Mouse (Mus musculus) stomach, embryonic 16.5 days (tissue): Measurements from ENCODE around the gene Syt2. TPM values are rescaled to one million over a fixed set of nuclear protein-coding genes. Genes with fewer than 3 reads are reported as not detected.

Source experiments
- ATAC-seq: fragments of 200-750 bp; cut with Nextera tagmentation; 2 replicates; pipeline ENCODE4 v1.8.0; 2017; ENCODE audit warnings: moderate number of reproducible peaks, moderate TSS enrichment; ENCODE audit not compliant: insufficient read depth, low FRiP score
- H3K27ac ChIP-seq: fragments of 300-500 bp; sonication (generic); 2 replicates; pipeline ENCODE4 v1.5.1; 2014; ENCODE audit warnings: low read length
- H3K27me3 ChIP-seq: fragments of 300-500 bp; sonication (generic); 2 replicates; pipeline ENCODE4 v1.6.1; 2014; ENCODE audit warnings: low read length, control low read depth, mixed read lengths; ENCODE audit not compliant: control insufficient read depth, insufficient read depth
- H3K36me3 ChIP-seq: fragments of 300-500 bp; sonication (generic); 2 replicates; pipeline ENCODE4 v1.6.1; 2014; ENCODE audit warnings: low read length; ENCODE audit not compliant: control insufficient read depth, insufficient read depth
- H3K4me1 ChIP-seq: fragments of 300-500 bp; sonication (generic); 2 replicates; pipeline ENCODE4 v1.6.1; 2014; ENCODE audit warnings: low read length, control low read depth, mixed read lengths; ENCODE audit not compliant: control insufficient read depth, insufficient read depth
- H3K4me2 ChIP-seq: fragments of 300-500 bp; sonication (generic); 2 replicates; pipeline ENCODE4 v1.6.1; 2014; ENCODE audit warnings: low read depth, low read length, mixed read lengths
- H3K4me3 ChIP-seq: fragments of 300-500 bp; sonication (generic); replicated peaks from 2 replicates; pipeline ENCODE4 v1.5.1; 2014; ENCODE audit warnings: mild to moderate bottlenecking, low read length
- H3K9ac ChIP-seq: fragments of 300-500 bp; sonication (generic); 2 replicates; pipeline ENCODE4 v1.6.1; 2014; ENCODE audit warnings: low read length
- H3K9me3 ChIP-seq: fragments of 300-500 bp; sonication (generic); replicated peaks from 2 replicates; pipeline ENCODE4 v1.6.1; 2016; ENCODE audit warnings: low read length, control low read depth; ENCODE audit not compliant: control insufficient read depth
- WGBS: fragments of 180-500 bp; shearing (Covaris S2); extraction: QIAGEN DNeasy Blood & Tissue Kit; methylation state at CpG from one replicate; pipeline ENCODE4 v1.1.7; 2014; 5-methylcytosine and 5-hydroxymethylcytosine counted together
- polyA plus RNA-seq: library from polyadenylated mRNA; unstranded; fragments of >200 nt; fragmentation: Nextera tagmentation; extraction: Ambion mirVana; gene quantifications from 2 replicates; pipeline ENCODE4 v1.2.1, GENCODE M21; 2015

The Syt2 gene
- polyA plus RNA-seq, 1 experiment from 2014 or later: 2.6 TPM

DNA sequence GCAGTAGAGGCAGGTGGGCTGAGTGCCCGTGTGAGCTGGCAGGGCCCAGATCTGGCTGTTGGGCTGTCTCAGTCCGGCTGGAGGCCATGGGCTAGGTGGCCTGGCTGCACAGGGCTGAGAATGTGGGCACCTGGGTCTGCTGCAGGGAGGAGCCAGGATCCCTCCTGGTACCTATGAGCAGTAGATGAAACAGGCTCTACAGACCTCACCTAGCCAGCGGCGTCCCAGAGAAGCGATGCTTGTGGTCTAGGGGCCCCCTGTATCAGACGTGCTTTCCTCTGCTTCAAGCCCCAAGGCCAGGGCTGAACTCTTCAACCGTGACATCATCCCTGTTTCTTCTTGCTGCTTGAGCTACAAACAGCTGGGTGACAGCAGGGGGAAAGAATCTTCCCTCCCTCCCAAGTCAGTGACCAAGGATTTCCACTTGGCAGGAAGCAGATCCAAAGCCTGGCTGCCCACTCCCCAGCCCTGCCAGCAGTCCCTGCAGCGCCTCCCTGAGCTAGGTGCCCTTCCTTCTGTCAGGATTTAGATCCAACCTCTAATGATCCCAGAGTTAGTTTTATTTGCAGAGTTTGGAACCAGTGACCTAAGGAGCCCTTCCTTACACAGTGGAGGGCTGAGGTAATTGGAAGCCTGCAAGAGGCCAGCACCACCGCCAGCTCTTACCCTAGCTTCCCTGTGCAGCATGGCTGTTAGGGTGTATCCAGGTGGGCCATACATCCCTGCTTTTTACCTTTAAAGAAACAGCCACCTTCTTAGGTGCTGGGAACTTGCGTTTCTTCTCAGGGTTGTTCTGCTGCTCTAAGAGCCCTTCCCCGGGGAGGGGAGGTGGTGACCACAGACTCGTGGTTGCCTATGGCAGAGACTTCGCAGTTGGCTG lies 107.5 kb downstream of the Syt2 start:
- Histone ChIP-seq H3K27me3 (no peaks in the 10 kb centered on the region), H3K27ac (peak overlapping the region; percentile 91), H3K4me2 (no peak overlapping the region), H3K4me1 (peaks cover 74% of the 10 kb centered on the region), H3K9ac (peak overlapping the region; percentile 24), H3K9me3 (no peaks in the 10 kb centered on the region), H3K36me3 (no peaks in the 10 kb centered on the region), H3K4me3 (no peak overlapping the region)
- 44% methylated on average over 13 of the region's 13 CpGs for WGBS
- peak; percentile 72; the same call in 1 of the 2 replicates for ATAC-seq

- Histone ChIP-seq H3K27me3 (no peaks in the 10 kb centered on the region), H3K27ac (peak overlapping the region; percentile 72), H3K4me1 (peaks cover 70% of the 10 kb centered on the region), H3K4me2 (no peak overlapping the region), H3K9ac (no peak overlapping the region), H3K9me3 (no peaks in the 10 kb centered on the region), H3K36me3 (no peaks in the 10 kb centered on the region), H3K4me3 (no peak overlapping the region)
- no peak for ATAC-seq
- 53% methylated on average over 10 of the region's 10 CpGs for WGBS
Observed at GRCm38 (mm10) chr1:134754818-134755217, 108.3 kb downstream of the Syt2 start.

DNA sequence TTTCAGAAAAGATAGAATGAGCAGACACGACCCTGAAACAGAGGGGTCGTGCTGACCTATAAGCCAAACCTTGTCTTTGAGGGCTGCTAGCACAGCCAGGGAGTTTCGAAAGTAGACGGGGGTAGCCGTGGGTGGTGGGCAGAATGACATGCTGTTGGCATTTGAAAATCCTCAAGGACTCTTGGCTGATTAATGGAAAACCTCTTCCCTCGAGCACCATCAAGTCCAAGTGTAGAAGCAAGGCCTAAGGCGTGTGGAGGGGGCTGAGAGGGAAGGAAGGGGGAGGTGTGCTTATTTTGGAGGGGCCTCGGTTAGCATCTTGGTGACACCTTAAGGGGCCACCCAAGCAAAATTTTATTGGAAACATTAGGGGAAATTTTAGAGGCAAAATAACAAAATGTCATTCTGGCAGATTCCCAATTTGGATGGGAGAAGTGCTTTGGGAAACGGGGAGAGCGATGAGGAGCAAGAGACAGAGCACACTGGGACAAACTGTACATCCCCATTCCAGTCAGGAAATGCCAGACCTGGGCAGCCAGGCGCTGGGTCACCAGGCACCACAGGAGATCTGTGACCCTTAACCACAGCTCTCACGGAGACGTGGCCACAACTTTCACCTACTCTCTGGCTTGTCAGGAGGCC lies 109.2 kb downstream of the Syt2 start:
- peak overlapping the region; percentile 56; the same call in 1 of the 2 replicates for H3K9ac ChIP-seq
- no peaks in the 10 kb centered on the region for H3K36me3 ChIP-seq
- no peak for ATAC-seq
- no peak overlapping the region for H3K4me2 ChIP-seq
- peak overlapping the region; percentile 72; the same call in 1 of the 2 replicates for H3K27ac ChIP-seq
- H3K9me3 ChIP-seq: no peaks in the 10 kb centered on the region
- WGBS: 55% methylated on average over 13 of the region's 13 CpGs
- H3K4me3 ChIP-seq: no peak overlapping the region
- no peaks in the 10 kb centered on the region for H3K27me3 ChIP-seq
- H3K4me1 ChIP-seq: peaks cover 64% of the 10 kb centered on the region

DNA sequence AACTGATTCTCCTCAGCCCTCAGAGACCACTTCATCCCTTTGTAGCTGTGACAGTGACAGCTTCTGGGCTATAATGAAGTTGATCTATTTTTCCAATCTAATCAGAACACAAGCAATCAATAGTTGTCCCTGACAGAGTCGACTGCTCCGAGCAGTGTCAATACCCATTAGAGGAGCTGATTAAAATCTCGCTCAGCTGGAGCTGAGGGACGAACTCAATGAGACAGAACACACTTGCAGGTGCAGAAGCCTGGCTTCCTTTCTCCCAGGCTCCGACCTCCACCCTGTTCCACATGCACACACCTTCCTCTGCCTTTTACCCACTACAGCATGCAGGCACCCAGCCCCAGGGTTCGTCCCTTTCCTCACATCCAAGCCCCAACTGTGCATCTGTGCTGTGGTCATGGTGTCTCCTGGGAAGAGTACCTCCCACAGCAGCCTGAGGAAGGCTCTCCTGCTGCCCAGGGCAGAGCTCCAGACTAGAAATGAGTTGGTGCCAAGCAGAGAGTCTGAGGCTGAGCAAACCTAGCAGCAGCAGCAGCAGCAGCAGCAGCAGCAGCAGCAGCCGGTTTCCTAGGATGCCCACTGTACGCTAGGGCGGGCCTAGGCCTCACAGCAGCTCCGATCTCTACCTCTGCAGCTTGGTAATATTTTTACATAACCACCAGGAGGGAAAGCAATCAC lies 109.9 kb downstream of the Syt2 start:
- Histone ChIP-seq H3K9me3 (no peaks in the 10 kb centered on the region), H3K4me1 (peaks cover 63% of the 10 kb centered on the region)
- 66% methylated on average over 10 of the region's 10 CpGs for WGBS

GRCm38 (mm10) chr1:134757230-134757629 lies 110.8 kb downstream of the Syt2 start:
- Histone ChIP-seq H3K4me3 (no peak overlapping the region), H3K4me2 (no peak overlapping the region), H3K36me3 (no peaks in the 10 kb centered on the region), H3K9me3 (no peaks in the 10 kb centered on the region), H3K4me1 (peaks cover 54% of the 10 kb centered on the region), H3K27me3 (no peaks in the 10 kb centered on the region), H3K9ac (peak overlapping the region; percentile 50), H3K27ac (peak overlapping the region; percentile 75)
- no peak for ATAC-seq
- WGBS: 60% methylated on average over 3 of the region's 3 CpGs

More for the DNA sequence above, 109.9 kb downstream of the Syt2 start:
- no peak for ATAC-seq
- Histone ChIP-seq H3K36me3 (no peaks in the 10 kb centered on the region), H3K9ac (peak overlapping the region; percentile 56), H3K4me2 (no peak overlapping the region), H3K4me3 (no peak overlapping the region), H3K27me3 (no peaks in the 10 kb centered on the region), H3K27ac (peak overlapping the region; percentile 58)

GRCm38 (mm10) chr1:134759133-134759532 lies 112.7 kb downstream of the Syt2 start:
- no peak overlapping the region for H3K4me2 ChIP-seq
- no peaks in the 10 kb centered on the region for H3K27me3 ChIP-seq
- 81% methylated on average over 6 of the region's 6 CpGs for WGBS
- H3K4me3 ChIP-seq: no peak overlapping the region
- H3K4me1 ChIP-seq: peaks cover 47% of the 10 kb centered on the region
- H3K27ac ChIP-seq: no peak overlapping the region
- H3K9me3 ChIP-seq: no peaks in the 10 kb centered on the region
- ATAC-seq: no peak
- no peaks in the 10 kb centered on the region for H3K36me3 ChIP-seq
- H3K9ac ChIP-seq: no peak overlapping the region

DNA sequence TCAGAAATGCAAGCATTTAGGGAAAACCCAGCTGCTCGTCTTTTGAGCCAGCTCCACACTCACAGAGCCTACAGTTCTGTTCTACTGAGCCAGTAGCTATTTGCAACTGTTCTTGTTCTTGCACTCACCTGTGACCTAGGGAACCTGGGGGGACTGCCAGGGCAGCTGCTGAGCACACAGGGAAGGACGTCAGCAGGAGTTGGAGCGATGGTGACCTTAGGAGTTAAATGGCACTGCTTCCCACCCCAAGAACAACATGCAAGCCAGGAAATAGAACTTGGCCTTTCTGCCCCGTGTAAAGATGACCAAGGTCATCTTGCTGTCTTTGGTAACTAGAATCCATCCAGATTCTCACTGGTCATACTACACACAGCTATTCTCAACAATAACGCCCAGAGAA lies 114.2 kb downstream of the Syt2 start:
- WGBS: 71% methylated on average over 5 of the region's 5 CpGs
- ATAC-seq: no peak
- H3K4me1 ChIP-seq: peaks cover 47% of the 10 kb centered on the region
- H3K36me3 ChIP-seq: no peaks in the 10 kb centered on the region
- no peak overlapping the region for H3K9ac ChIP-seq
- no peak overlapping the region; the same call in 1 of the 2 replicates for H3K27ac ChIP-seq
- H3K9me3 ChIP-seq: no peaks in the 10 kb centered on the region
- no peak overlapping the region for H3K4me2 ChIP-seq
- no peaks in the 10 kb centered on the region for H3K27me3 ChIP-seq
- H3K4me3 ChIP-seq: no peak overlapping the region

DNA sequence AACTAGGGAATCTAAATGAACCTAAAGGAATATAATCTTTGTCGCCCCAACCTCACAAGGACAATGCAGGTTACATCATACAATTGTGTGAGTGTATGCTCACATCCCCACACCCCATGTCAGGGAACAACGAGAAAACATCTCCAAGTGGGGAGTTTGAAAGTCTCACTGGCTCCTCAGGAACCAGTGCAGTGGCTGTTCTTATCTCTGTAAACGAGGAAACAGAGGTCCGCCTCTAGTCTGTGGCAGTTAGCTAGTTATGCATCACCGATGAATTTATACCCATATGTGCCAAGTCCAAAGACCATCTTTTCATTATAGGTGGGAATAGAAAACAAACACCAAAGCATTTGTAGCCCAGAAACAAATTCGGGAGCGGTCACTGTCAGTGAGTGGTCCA lies 115.1 kb downstream of the Syt2 start:
- H3K9ac ChIP-seq: no peak overlapping the region
- H3K36me3 ChIP-seq: no peaks in the 10 kb centered on the region
- H3K4me2 ChIP-seq: no peak overlapping the region
- H3K9me3 ChIP-seq: no peaks in the 10 kb centered on the region
- WGBS: 77% methylated on average over 7 of the region's 7 CpGs
- ATAC-seq: no peak
- no peak overlapping the region for H3K27ac ChIP-seq
- no peaks in the 10 kb centered on the region for H3K27me3 ChIP-seq
- H3K4me3 ChIP-seq: no peak overlapping the region
- peaks cover 45% of the 10 kb centered on the region for H3K4me1 ChIP-seq

- whole genome bisulfite sequencing: 83% methylated on average over 4 of the region's 4 CpGs
- Histone ChIP-seq H3K9ac (no peak overlapping the region), H3K4me3 (no peak overlapping the region), H3K4me2 (no peak overlapping the region), H3K27me3 (no peaks in the 10 kb centered on the region), H3K36me3 (no peaks in the 10 kb centered on the region), H3K9me3 (no peaks in the 10 kb centered on the region), H3K27ac (peak overlapping the region; percentile 94; the same call in 1 of the 2 replicates), H3K4me1 (peaks cover 31% of the 10 kb centered on the region)
- no peak for ATAC-seq
Observed at GRCm38 (mm10) chr1:134763250-134763649, 116.8 kb downstream of the Syt2 start.
